Mouse (Mus musculus): Measurements from ENCODE around the gene L3mbtl4. TPM values are rescaled to one million over a fixed set of nuclear protein-coding genes. Genes with fewer than 3 reads are reported as not detected.
"Not testable (repeated sequence)": the region's sequence is repeated elsewhere in the genome, so short reads cannot be mapped to it uniquely, and the experiment has no call there.

Gene L3mbtl4
- polyA plus RNA-seq, 1 experiment from 2014 or later: 1.1 TPM

GRCm38 (mm10) chr17:68333382-68333781, 59.8 kb downstream of the L3mbtl4 start:
- ATAC-seq (replicated peaks; ENCODE audit: low FRiP score, low read depth) (no peak), DNase-seq (ENCODE audit: low spot score) (no peak)
- H3K4me3 ChIP-seq (replicated peaks; ENCODE audit: low read depth, low read length): no peak overlapping the region
- no peaks in the 10 kb centered on the region for H3K9me3 ChIP-seq (replicated peaks; ENCODE audit: low read length)
- no peaks in the 10 kb centered on the region for H3K27me3 ChIP-seq (ENCODE audit: insufficient read depth, low read length)
- 56% methylated on average over 3 of the region's 3 CpGs for WGBS
- no peak overlapping the region for H3K4me2 ChIP-seq (ENCODE audit: low read length)
- no peak overlapping the region for H3K27ac ChIP-seq
- H3K9ac ChIP-seq (ENCODE audit: low read depth, low read length): no peak overlapping the region
- no peaks in the 10 kb centered on the region for H3K4me1 ChIP-seq (replicated peaks; ENCODE audit: insufficient read depth, low read length)
- TF ChIP-seq CTCF (IDR thresholded peaks at IDR 0.05; ENCODE audit: low read depth): no peak
- H3K36me3 ChIP-seq (ENCODE audit: insufficient read depth, low read length): no peaks in the 10 kb centered on the region

GRCm38 (mm10) chr17:68338917-68339553, 65.4 kb downstream of the L3mbtl4 start:
- Histone ChIP-seq H3K9me3 (replicated peaks; ENCODE audit: low read length) (no peaks in the 10 kb centered on the region), H3K27ac (no peak overlapping the region), H3K36me3 (ENCODE audit: insufficient read depth, low read length) (no peaks in the 10 kb centered on the region), H3K27me3 (ENCODE audit: insufficient read depth, low read length) (no peaks in the 10 kb centered on the region), H3K4me2 (ENCODE audit: low read length) (no peak overlapping the region), H3K4me3 (replicated peaks; ENCODE audit: low read depth, low read length) (no peak overlapping the region), H3K9ac (ENCODE audit: low read depth, low read length) (no peak overlapping the region), H3K4me1 (replicated peaks; ENCODE audit: insufficient read depth, low read length) (no peaks in the 10 kb centered on the region)
- TF ChIP-seq CTCF (IDR thresholded peaks at IDR 0.05; ENCODE audit: low read depth): no peak
- ATAC-seq (replicated peaks; ENCODE audit: low FRiP score, low read depth) (no peak), DNase-seq (ENCODE audit: low spot score) (no peak)
- 71% methylated on average over 3 of the region's 3 CpGs for WGBS

- Histone ChIP-seq H3K4me1 (replicated peaks; ENCODE audit: insufficient read depth, low read length) (no peaks in the 10 kb centered on the region), H3K36me3 (ENCODE audit: insufficient read depth, low read length) (no peaks in the 10 kb centered on the region), H3K9ac (ENCODE audit: low read depth, low read length) (no peak overlapping the region), H3K9me3 (replicated peaks; ENCODE audit: low read length) (no peaks in the 10 kb centered on the region), H3K4me3 (replicated peaks; ENCODE audit: low read depth, low read length) (no peak overlapping the region), H3K27me3 (ENCODE audit: insufficient read depth, low read length) (no peaks in the 10 kb centered on the region), H3K4me2 (ENCODE audit: low read length) (no peak overlapping the region), H3K27ac (no peak overlapping the region)
- WGBS: 59% methylated on average over 1 of the region's 1 CpGs
- ATAC-seq (replicated peaks; ENCODE audit: low FRiP score, low read depth): no peak
- no peak for TF ChIP-seq CTCF (IDR thresholded peaks at IDR 0.05; ENCODE audit: low read depth)
- no peak for DNase-seq (ENCODE audit: low spot score)
Observed at GRCm38 (mm10) chr17:68357687-68358086, 84.1 kb downstream of the L3mbtl4 start.

DNA sequence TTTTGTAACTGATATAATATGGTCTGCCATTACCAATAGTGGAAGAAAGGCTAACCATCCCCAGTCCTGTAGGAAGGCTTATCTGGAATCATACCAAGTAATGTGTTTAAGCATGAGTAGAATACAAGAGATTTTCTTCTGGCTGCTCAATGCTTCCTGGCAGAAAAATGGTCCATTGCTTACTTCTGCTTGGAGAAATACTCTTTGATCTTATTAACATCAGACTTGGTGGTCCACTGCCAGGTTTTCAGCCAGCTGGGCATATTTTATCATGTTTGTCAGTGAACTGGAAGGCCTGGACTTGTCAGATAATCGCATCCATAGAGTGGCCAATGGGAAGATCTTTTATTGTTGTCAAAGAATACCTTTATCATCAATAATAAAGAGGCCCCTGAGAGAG, 97.5 kb downstream of the L3mbtl4 start:
- TF ChIP-seq CTCF (IDR thresholded peaks at IDR 0.05; ENCODE audit: low read depth): no peak
- Histone ChIP-seq H3K9me3 (replicated peaks; ENCODE audit: low read length) (no peaks in the 10 kb centered on the region), H3K4me1 (replicated peaks; ENCODE audit: insufficient read depth, low read length) (no peaks in the 10 kb centered on the region), H3K9ac (ENCODE audit: low read depth, low read length) (no peak overlapping the region), H3K4me3 (replicated peaks; ENCODE audit: low read depth, low read length) (no peak overlapping the region), H3K36me3 (ENCODE audit: insufficient read depth, low read length) (no peaks in the 10 kb centered on the region), H3K27ac (no peak overlapping the region), H3K4me2 (ENCODE audit: low read length) (no peak overlapping the region), H3K27me3 (ENCODE audit: insufficient read depth, low read length) (no peaks in the 10 kb centered on the region)
- DNase-seq (ENCODE audit: low spot score) (no peak), ATAC-seq (replicated peaks; ENCODE audit: low FRiP score, low read depth) (no peak)
- 81% methylated on average over 1 of the region's 1 CpGs for WGBS

- no peak for DNase-seq (ENCODE audit: low spot score)
- no peaks in the 10 kb centered on the region for H3K36me3 ChIP-seq (ENCODE audit: insufficient read depth, low read length)
- H3K9me3 ChIP-seq (replicated peaks; ENCODE audit: low read length): no peaks in the 10 kb centered on the region
- no peak overlapping the region for H3K9ac ChIP-seq (ENCODE audit: low read depth, low read length)
- ATAC-seq (replicated peaks; ENCODE audit: low FRiP score, low read depth): no peak
- no peak overlapping the region for H3K4me3 ChIP-seq (replicated peaks; ENCODE audit: low read depth, low read length)
- H3K4me2 ChIP-seq (ENCODE audit: low read length): no peak overlapping the region
- no peak for TF ChIP-seq CTCF (IDR thresholded peaks at IDR 0.05; ENCODE audit: low read depth)
- WGBS: 70% methylated on average over 5 of the region's 5 CpGs
- no peak overlapping the region for H3K27ac ChIP-seq
- no peaks in the 10 kb centered on the region for H3K4me1 ChIP-seq (replicated peaks; ENCODE audit: insufficient read depth, low read length)
- no peaks in the 10 kb centered on the region for H3K27me3 ChIP-seq (ENCODE audit: insufficient read depth, low read length)
Observed at GRCm38 (mm10) chr17:68388481-68388880, 114.9 kb downstream of the L3mbtl4 start.

- Histone ChIP-seq H3K4me2 (ENCODE audit: low read length) (no peak overlapping the region), H3K9ac (ENCODE audit: low read depth, low read length) (no peak overlapping the region), H3K27me3 (ENCODE audit: insufficient read depth, low read length) (no peaks in the 10 kb centered on the region), H3K27ac (no peak overlapping the region), H3K9me3 (replicated peaks; ENCODE audit: low read length) (no peaks in the 10 kb centered on the region), H3K4me1 (replicated peaks; ENCODE audit: insufficient read depth, low read length) (no peaks in the 10 kb centered on the region), H3K36me3 (ENCODE audit: insufficient read depth, low read length) (no peaks in the 10 kb centered on the region), H3K4me3 (replicated peaks; ENCODE audit: low read depth, low read length) (no peak overlapping the region)
- 56% methylated on average over 1 of the region's 1 CpGs for WGBS
- DNase-seq (ENCODE audit: low spot score) (no peak), ATAC-seq (replicated peaks; ENCODE audit: low FRiP score, low read depth) (no peak)
- no peak for TF ChIP-seq CTCF (IDR thresholded peaks at IDR 0.05; ENCODE audit: low read depth)
Observed at GRCm38 (mm10) chr17:68405993-68406392, 132.4 kb downstream of the L3mbtl4 start.

GRCm38 (mm10) chr17:68407121-68407520, 133.5 kb downstream of the L3mbtl4 start:
- not testable (repeated sequence) for H3K4me2 ChIP-seq (ENCODE audit: low read length); ATAC-seq (replicated peaks; ENCODE audit: low FRiP score, low read depth); H3K36me3 ChIP-seq (ENCODE audit: insufficient read depth, low read length); H3K27me3 ChIP-seq (ENCODE audit: insufficient read depth, low read length); H3K9me3 ChIP-seq (replicated peaks; ENCODE audit: low read length); H3K4me1 ChIP-seq (replicated peaks; ENCODE audit: insufficient read depth, low read length); H3K4me3 ChIP-seq (replicated peaks; ENCODE audit: low read depth, low read length); H3K9ac ChIP-seq (ENCODE audit: low read depth, low read length); DNase-seq (ENCODE audit: low spot score); H3K27ac ChIP-seq
- 81% methylated on average over 1 of the region's 1 CpGs for WGBS
